Mouse (Mus musculus): Measurements from ENCODE around the gene Pon3.

The Pon3 gene

GRCm38 (mm10) chr6:5186229-5186950 is 69.7 kb downstream of the Pon3 start:
- no peak for DNase-seq (ENCODE audit: extremely low read depth, low read depth, low spot score)

DNA sequence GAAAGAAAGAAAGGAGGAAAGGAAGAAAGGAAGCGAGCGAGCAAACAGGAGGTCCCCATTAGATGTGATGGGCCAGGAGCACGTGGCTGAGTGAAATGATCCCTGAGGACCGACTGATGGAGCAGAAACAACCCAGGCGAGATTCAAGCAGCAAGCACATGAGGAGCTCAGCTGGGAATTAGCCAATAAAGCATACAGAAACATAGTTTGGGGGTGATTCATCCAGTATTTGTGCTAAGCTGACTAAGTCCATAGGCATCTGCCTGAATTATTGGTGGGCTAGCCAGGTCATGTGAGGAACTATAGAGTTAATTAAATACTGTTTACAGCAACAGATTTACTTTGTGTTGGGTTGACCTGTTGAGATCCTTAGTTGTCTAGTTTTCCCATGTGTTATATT is 75.4 kb downstream of the Pon3 start:
- DNase-seq (ENCODE audit: extremely low read depth, low read depth, low spot score) = no peak

DNA sequence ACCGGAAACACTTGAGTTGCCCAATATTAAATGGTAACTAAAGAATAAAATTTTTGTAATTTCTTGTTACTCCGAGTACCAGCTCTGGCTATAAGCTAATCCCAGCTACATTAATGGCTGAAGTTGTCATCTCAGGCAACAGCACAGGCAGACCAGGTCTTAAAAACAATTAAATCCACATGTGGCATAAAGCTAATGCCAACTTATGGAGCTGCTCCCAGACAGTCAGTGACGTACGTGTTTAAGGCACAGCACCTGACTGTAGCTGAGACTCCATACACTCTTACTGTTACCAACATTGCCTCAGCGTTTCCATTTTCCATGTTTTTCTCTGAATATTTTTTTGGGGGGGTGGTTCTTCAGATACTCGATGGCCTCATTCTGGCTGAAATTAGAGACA is 76.9 kb downstream of the Pon3 start:
- DNase-seq (ENCODE audit: extremely low read depth, low read depth, low spot score) = no peak

DNA sequence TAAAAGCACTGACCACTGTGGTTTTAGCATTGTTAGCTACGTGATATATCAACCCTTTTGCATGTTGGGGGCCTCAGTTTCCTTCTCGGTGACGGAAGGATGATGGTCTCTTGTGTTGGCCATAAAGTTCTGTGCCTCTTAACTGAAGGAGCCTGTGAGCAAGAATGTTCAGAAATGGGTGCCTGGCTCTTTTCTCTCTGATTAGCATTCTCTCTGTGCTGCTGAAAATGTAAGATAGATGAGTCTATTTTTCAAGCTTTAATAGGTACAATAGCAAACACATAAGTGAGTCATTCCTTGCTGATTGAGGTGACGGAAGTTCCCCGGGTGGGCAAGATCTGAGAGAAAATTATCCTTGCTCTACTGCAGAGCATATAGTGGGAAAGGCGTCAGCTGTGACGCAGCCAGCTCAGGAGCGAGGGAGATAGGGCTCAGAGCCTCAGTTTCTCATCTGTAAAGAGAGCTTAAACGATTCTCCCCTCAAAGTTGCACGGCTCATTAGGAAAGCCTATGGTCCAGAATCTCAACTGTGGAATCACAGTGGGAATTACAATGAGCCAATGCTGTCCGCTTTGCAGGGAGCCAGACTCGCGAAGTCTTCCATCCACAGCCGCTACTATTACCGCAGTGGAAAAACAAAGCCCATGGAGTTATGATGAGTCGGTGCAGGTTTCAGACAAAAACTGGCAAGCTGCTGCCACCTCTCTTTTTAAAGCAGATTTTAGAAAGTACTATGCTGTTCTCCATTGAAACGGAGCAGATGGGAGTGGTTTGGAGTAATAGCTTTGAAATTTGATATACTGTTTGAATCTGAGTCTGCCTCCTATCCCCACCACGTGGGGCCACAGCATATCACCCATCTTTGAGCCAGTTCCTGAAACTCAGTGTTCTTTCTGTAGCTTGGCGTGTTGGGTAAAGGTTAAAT is 77.9 kb downstream of the Pon3 start:
- DNase-seq (ENCODE audit: extremely low read depth, low read depth, low spot score) = no peak

DNA sequence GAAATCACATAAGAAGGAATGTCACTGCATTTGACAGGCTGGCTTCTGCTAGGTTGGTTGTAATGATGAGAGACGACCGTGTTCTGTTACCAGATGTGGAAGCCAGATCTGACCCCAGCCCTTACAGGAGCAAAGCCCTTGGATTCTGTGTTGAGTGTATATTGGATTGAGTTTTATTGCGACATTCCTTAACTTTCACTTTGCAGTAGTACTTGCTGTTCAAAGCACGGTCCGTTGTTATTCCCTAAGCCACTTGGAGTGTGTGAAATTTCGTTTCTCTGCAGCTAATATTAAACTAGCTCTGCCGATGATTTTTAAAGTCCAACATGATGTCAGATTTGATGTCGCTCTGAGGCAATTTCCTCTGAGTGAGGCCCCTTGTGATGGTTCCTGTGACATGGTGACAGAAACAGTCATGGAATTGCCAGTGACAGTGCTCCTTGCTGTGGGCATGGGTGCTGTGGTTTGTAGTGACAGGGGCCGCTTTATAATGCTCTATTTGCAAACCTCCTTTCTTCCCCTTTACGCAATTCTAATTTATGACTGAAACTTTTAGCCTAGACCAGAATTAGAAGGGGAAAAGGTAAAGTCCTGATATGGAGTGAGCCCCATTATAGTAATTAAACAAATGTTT is 81.8 kb downstream of the Pon3 start:
- no peak for DNase-seq (ENCODE audit: extremely low read depth, low read depth, low spot score)

GRCm38 (mm10) chr6:5172571-5172970 is 83.5 kb downstream of the Pon3 start:
- DNase-seq (ENCODE audit: extremely low read depth, low read depth, low spot score) = no peak

DNA sequence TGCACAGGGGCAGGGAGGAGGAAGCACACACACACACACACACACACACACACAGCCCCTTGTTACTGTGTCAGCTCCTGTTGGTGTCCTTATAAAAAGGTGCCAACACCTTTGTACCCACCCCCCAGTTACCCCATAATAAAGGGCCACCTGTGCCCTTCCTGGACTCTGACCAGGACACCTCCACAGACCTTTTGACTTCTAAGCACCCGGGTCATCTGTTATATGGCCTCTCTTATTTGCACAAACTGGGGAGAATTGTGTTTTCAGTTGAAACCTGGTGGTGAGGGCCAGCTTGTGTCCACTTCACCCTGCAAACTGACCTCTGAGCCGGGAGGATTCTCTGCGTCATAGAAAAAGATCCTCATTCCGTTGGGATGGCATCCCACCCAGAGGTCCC is 84.7 kb downstream of the Pon3 start:
- DNase-seq (ENCODE audit: extremely low read depth, low read depth, low spot score) = no peak

Measured in fat pad, adult 2 months (tissue).